Mouse (Mus musculus): ENCODE measurements around the gene Tmem86b.
"Not testable (repeated sequence)": the region's sequence is repeated elsewhere in the genome, so short reads cannot be mapped to it uniquely, and the experiment has no call there.

DNA sequence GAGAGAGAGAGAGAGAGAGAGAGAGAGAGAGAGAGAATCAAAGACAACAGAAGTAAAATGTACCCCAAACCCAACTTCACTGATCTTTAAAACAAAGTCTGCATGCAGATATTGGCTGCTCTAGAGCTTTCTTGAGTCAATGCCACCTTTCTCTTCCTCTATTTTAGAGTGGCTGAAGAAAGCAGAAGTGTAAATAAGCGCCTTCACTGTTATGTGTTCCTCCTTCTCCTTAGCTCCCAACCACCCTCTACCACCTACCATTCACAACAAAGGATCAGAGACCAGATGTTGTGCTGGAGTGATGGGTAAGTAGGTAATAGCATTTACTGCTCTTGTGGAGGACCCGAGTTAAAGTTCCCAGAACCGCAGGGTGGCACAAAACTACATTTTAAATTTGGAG, 49.7 kb downstream of the Tmem86b start:
- not testable (repeated sequence) for TF ChIP-seq CTCF (IDR thresholded peaks at IDR 0.05; ENCODE audit: control insufficient read depth, insufficient read depth, low read length); POLR2A (IDR thresholded peaks at IDR 0.05; ENCODE audit: borderline replicate concordance, control insufficient read depth, low read depth, low read length)
